Mouse (Mus musculus) left cerebral cortex, adult 8-10 months (tissue): Measurements from ENCODE around the gene Rbfox1. TPM values are rescaled to one million over a fixed set of nuclear protein-coding genes. Genes with fewer than 3 reads are reported as not detected.

Source experiments
- DNase-seq, 2 experiments: peaks; one replicate each; pipeline ENCODE4 v3.0.0; 2022; ENCODE audit warnings: low spot score in 2 of 2
- total RNA-seq, 4 experiments: library from RNA; stranded (reverse); gene quantifications; 2 replicates each; pipeline ENCODE4 v1.2.4; 2022

Rbfox1 gene
- total RNA-seq, 4 experiments from 2014 or later, result 293 to 314 (median 299) TPM

GRCm38 (mm10) chr16:7005478-7005877 lies 1120.3 kb downstream of the Rbfox1 start:
- DNase-seq, result peak in 1 of 2 experiments; percentile 58

DNA sequence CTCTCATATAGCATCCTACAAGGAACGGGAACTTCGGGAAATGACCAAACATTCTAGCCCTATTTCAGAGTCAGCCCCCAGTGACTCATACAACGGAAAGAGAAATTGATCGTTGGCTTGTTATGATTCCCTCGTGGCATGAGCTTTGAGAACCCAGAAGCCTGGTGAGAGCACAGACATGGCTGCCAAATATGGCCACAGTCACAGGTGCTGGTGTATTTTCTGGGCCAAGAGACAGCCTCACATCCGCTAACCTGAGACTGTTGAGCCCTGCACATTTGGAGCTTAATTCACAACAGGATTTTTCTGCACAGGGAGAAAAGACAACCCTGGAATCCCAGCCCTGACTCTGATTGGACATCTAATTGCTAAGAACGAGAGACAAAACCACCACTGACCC lies 1132.2 kb downstream of the Rbfox1 start:
- DNase-seq, result no peak

DNA sequence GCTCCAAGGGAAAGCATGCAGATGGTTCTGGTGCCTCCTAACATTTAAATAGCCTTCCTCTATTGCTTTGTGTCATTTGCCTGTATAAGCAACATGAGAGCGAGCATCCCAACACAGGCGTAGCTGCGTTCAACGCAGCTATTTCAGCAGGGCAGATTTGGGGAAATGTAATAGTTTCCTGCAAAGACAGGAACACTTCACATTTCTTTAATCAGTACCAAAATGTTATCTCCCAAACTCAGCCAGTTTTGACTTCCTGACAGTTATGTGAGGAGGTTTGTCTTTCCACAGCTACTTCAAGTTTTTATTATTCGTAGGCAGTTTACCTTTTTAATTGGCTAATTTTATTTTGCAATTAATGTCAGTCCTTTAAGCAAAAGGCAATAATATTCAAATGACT lies 1149.1 kb downstream of the Rbfox1 start:
- no peak for DNase-seq

DNA sequence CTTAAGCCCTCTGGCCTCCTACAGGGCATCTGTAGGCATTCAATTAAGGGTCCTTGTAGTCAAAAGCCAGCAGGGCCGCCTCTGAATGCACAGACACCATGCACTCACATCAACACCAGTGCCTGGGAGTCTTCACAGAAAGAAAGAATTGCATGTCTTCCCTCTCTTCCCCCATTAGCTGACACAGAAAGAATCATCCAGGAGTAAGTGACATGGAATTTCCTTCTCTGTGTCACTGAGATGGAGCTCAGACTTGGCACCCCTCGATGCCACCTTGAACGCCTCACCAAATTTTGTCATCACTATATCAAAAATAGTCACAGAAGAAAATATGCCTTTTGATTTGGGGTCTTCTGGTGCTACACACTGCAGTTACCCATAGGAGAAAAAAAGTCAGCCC lies 1151.4 kb downstream of the Rbfox1 start:
- DNase-seq, result no peak

- DNase-seq, result no peak
Observed at GRCm38 (mm10) chr16:7036988-7037387, 1151.8 kb downstream of the Rbfox1 start.

- DNase-seq, result no peak
Observed at GRCm38 (mm10) chr16:7038639-7039260, 1153.6 kb downstream of the Rbfox1 start.

DNA sequence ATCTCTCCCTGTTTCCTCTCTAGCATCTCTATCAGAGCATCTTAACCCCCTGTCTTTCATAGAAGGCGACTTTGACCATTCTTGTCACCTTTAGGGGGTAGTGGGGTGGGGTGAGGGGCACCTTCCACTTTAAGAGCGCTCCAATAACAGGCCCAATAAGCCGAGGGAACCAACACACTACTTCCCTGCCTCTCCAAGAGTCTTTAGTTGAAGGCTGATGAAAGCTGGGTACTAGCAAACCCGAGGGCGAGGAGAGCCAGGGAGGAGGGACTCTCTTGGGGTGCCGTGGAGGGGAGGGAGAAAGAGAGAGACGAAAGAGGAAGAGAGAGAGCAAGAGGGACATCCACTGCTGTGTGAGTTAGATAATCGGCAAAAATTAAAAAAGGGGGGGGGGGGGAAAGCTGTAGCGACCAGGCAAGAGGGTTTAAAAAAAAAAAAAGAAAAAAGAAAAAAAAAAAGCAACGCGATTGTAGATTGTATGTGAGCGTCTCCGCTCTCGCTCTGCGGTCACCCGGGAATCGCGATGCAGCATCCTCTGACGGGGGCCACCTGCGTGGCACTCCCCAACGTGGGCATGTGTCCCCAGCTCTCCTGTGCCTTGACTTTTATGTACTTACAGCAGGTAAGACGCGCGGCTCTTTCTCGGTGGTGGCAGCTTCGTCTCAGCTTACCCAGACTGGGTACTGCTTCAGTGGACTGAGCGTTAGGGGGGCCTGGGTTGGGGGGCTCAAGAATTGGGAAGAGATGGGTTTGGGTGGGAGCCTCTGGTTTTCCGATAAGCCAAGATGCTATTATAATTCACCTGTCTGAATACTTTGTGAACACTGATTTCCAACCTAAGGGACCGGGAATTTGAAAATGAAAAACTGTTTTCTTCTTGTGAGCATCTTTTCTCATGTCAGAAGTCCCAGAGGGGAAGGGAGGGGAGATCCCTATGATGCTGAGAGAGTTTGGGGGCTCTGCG lies 1154.5 kb downstream of the Rbfox1 start:
- no peak for DNase-seq

DNA sequence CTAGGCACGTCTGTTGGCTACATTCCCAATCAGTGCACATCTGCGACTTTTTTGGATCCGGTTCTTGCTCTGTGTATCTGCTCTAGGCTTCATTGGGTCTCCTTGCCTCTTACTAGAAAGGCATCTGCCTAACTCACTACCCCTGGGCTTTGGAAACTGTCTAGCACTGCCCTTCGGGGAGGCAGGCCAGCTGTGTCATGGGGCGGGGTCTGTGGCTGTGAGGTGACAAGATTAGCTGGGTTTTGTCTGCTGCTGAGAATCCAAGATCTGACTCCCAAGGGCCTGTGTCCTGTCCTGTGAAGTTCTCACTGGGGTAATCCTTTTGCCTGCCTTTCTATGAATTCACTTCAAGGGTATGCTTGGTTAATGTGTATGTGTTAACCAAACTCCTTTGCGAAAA lies 1155.5 kb downstream of the Rbfox1 start:
- no peak for DNase-seq

- no peak for DNase-seq
Observed at GRCm38 (mm10) chr16:7047421-7047820, 1162.3 kb downstream of the Rbfox1 start.

DNA sequence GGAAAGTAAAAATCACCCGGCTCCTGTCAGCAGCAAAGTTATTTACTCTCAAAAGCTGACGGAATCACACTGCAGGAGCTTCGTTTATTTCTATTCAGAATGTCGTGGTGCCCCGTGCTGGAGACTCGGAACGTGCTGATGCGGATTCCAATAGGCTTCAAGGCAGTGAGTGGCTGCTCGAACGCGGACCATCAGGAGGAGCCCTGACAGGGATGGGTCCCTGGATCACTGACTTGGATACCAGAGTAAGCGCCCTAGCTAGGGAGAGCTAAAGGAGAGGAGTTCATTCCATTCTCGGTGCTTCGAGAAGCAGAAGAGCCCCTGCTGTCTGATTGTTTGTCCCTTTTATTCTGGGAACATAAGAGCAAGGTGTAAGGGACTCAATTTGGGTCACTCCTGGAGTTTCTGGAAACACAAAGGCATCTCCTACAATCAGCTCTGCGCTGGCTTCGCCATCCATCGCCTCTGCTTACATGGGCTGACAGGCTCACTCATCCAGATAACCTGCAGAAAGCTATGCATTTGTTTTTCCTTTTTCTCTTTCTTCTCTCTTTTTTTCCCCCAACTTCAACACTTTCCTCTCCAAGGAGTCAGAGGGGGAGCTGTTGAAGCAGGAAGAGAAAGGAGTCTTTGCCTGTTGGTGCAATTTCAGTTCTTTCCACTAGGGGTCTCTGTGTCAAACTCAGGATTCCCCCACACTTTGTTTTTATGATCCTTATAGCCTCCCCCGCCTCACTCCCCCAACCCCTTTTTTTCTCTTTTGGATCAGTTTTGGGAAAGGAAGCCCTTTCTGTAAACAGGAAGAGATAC lies 1164.2 kb downstream of the Rbfox1 start:
- no peak for DNase-seq

DNA sequence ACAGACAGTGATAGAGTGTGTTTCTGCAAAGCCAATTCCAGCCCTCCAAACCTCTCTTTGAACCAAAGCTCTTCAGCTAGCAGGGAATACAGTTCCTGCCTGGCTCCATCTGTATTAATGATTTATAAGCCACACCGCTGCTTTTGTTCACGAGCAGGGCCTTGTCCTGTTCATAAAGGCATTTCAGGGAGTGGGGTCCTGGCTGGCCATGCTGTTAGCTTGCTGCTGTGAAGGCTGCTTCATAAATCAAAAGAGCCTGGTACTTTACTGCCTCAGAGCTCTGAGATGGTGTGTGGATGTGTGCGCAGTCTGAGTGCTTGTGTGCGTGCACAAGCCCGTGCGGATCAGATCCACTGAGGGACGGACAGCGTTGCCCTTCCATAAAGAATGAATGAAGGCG lies 1165.8 kb downstream of the Rbfox1 start:
- DNase-seq, result no peak

- DNase-seq, result no peak
Observed at GRCm38 (mm10) chr16:7051991-7052390, 1166.8 kb downstream of the Rbfox1 start.

- DNase-seq, result no peak
Observed at GRCm38 (mm10) chr16:7052408-7052807, 1167.3 kb downstream of the Rbfox1 start.

DNA sequence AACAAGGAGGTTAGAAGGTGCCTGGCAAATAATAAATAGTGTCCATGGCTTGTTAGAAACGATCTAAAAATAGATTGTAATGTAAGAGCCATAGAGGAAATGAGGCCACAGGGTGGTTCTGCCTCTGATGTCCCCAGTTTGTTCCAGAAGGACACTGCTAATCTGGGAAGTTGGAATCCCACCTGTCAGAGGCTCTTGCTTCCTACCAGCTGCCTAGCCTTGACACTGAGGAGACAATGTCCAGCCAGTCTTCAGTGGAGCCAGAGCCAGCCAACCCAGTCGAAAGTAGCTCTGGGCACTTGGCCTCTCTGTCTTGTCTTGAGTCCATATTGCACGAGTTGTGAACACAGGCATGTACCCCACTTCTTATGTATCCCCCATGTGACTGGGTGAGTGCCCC lies 1172.6 kb downstream of the Rbfox1 start:
- DNase-seq, result no peak

- no peak for DNase-seq
Observed at GRCm38 (mm10) chr16:7058556-7058955, 1173.4 kb downstream of the Rbfox1 start.

GRCm38 (mm10) chr16:7059596-7059995 lies 1174.4 kb downstream of the Rbfox1 start:
- no peak for DNase-seq

- DNase-seq, result no peak
Observed at GRCm38 (mm10) chr16:7060864-7061263, 1175.7 kb downstream of the Rbfox1 start.

- DNase-seq, result no peak
Observed at GRCm38 (mm10) chr16:7062512-7062911, 1177.4 kb downstream of the Rbfox1 start.

DNA sequence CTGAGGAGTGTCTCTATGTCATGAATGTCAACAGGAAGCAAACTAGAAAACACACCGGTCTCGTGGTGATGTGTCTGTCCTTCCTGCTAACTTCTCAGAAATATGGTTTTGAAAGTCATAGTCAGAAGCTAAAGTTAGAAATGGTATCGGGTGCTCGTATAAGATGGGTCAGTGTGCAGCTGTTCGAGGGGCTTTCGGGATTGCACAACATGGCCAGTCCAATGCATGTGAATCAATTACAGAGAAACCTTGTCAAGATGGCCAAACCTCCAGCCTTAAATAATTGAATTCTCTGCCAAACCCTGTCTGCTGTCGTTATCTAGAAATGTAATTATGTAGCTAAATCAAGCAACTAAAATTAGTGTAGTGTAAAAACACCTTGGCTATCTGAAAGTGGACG lies 1182.0 kb downstream of the Rbfox1 start:
- DNase-seq, result no peak

GRCm38 (mm10) chr16:7069599-7069998 lies 1184.4 kb downstream of the Rbfox1 start:
- DNase-seq, result no peak

DNA sequence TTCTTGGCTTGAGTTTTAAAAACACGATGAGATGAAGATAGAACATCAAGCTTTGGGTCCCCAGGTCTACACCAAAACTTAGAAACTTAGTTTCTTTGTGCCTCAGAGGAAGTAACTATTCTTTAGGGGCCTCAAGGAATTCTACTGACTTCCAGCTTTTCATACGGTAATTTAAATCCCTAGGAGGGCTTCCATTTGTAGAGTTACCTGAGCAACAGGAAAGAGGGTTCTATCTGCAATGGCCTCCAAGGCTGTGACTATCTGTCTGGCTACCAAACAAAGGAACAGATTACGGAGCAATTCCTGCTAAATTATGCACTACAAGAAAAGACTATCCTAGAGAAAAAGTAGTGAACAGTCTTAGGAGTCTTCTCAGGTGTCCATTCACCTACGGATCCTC lies 1189.6 kb downstream of the Rbfox1 start:
- no peak for DNase-seq

- no peak for DNase-seq
Observed at GRCm38 (mm10) chr16:7075749-7076148, 1190.6 kb downstream of the Rbfox1 start.
